Mouse (Mus musculus) C2C12 (cell line): ENCODE data around the gene Sort1.

Experiments used
- CTCF ChIP-seq: IDR thresholded peaks from one replicate; pipeline ENCODE4 v1.5.1; 2011; ENCODE audit not compliant: control insufficient read depth, insufficient read depth, insufficient read length
- USF1 ChIP-seq: IDR thresholded peaks from one replicate; pipeline ENCODE4 v1.6.1; 2011; ENCODE audit warnings: low read depth, mild to moderate bottlenecking, control low read depth, moderate library complexity

GRCm38 (mm10) chr3:108304747-108305146 lies 20.9 kb downstream of the Sort1 start:
- TF ChIP-seq CTCF = no peak
- TF ChIP-seq USF1 = no peak
